Mouse (Mus musculus): ENCODE results near the gene Ephb1.

GRCm38 (mm10) chr9:101996771-101997500 is 357.6 kb downstream of the Ephb1 start:
- TF ChIP-seq CTCF (IDR thresholded peaks at IDR 0.05; ENCODE audit: low read depth, low read length): no peak
- TF ChIP-seq POLR2A (IDR thresholded peaks at IDR 0.05; ENCODE audit: borderline replicate concordance, low read depth, low read length): no peak

All from bone marrow macrophage, adult 2 months (primary cell).